Mouse (Mus musculus) heart, embryonic 14.5 days (tissue): Measurements from ENCODE around the gene Myf6. TPM values are rescaled to one million over a fixed set of nuclear protein-coding genes. Genes with fewer than 3 reads are reported as not detected.

Experiments used
- ATAC-seq: fragments of 200-750 bp; cut with Nextera tagmentation; 2 replicates; pipeline ENCODE4 v1.8.0; 2017; ENCODE audit warnings: low read depth, moderate TSS enrichment; ENCODE audit not compliant: insufficient number of reproducible peaks, insufficient read depth, low FRiP score
- H3K27ac ChIP-seq, 2 experiments: fragments of 200-500 bp in 1 of 2; fragments of 300-500 bp in 1 of 2; sonication (generic) in 1 of 2; replicated peaks in 1 of 2; 2 replicates each; pipeline ENCODE4 v1.5.1; 2012 to 2014; ENCODE audit warnings: low read depth in 2 of 2, low read length in 2 of 2, control low read depth in 1 of 2, mild to moderate bottlenecking in 1 of 2, mixed read lengths in 1 of 2; ENCODE audit not compliant: control insufficient read depth in 1 of 2, insufficient read depth in 1 of 2
- H3K27me3 ChIP-seq: fragments of 300-500 bp; sonication (generic); 2 replicates; pipeline ENCODE4 v1.6.1; 2014; ENCODE audit warnings: mild to moderate bottlenecking, low read length, control low read depth; ENCODE audit not compliant: control insufficient read depth, insufficient read depth
- H3K36me3 ChIP-seq: fragments of 300-500 bp; sonication (generic); 2 replicates; pipeline ENCODE4 v1.6.1; 2014; ENCODE audit warnings: mild to moderate bottlenecking, control low read depth, low read length, mixed read lengths; ENCODE audit not compliant: control insufficient read depth, insufficient read depth
- H3K4me1 ChIP-seq, 2 experiments: fragments of 200-500 bp in 1 of 2; fragments of 300-500 bp in 1 of 2; sonication (generic) in 1 of 2; 2 replicates each; pipeline ENCODE4 v1.6.1; 2012 to 2014; ENCODE audit warnings: low read length in 2 of 2, control low read depth in 1 of 2, mixed read lengths in 1 of 2; ENCODE audit not compliant: control insufficient read depth in 2 of 2, insufficient read depth in 2 of 2
- H3K4me2 ChIP-seq: fragments of 300-500 bp; sonication (generic); 2 replicates; pipeline ENCODE4 v1.6.1; 2014; ENCODE audit warnings: mild to moderate bottlenecking, low read length
- H3K4me3 ChIP-seq, 2 experiments: fragments of 200-500 bp in 1 of 2; fragments of 300-500 bp in 1 of 2; sonication (generic) in 1 of 2; 2 replicates each; pipeline ENCODE4 v1.5.1; 2012 to 2014; ENCODE audit warnings: low read length in 2 of 2, mild to moderate bottlenecking in 2 of 2, control low read depth in 1 of 2, low read depth in 1 of 2, moderate library complexity in 1 of 2; ENCODE audit not compliant: control insufficient read depth in 1 of 2, insufficient read depth in 1 of 2
- H3K9ac ChIP-seq: fragments of 300-500 bp; sonication (generic); 2 replicates; pipeline ENCODE4 v1.6.1; 2014; ENCODE audit warnings: mild to moderate bottlenecking, low read length
- H3K9me3 ChIP-seq: fragments of 300-500 bp; sonication (generic); 2 replicates; pipeline ENCODE4 v1.6.1; 2016; ENCODE audit warnings: low read length, control low read depth; ENCODE audit not compliant: control insufficient read depth
- WGBS: fragments of 180-500 bp; shearing (Covaris S2); extraction: QIAGEN DNeasy Blood & Tissue Kit; methylation state at CpG from one replicate; pipeline ENCODE4 v1.1.7; 2014; 5-methylcytosine and 5-hydroxymethylcytosine counted together
- polyA plus RNA-seq: library from polyadenylated mRNA; unstranded; fragments of >200 nt; fragmentation: Nextera tagmentation; extraction: Ambion mirVana; gene quantifications from 2 replicates; pipeline ENCODE4 v1.2.1, GENCODE M21; 2014

Myf6 gene
- 0.16 TPM in 1 of 2 replicates, not detected in the other for polyA plus RNA-seq

DNA sequence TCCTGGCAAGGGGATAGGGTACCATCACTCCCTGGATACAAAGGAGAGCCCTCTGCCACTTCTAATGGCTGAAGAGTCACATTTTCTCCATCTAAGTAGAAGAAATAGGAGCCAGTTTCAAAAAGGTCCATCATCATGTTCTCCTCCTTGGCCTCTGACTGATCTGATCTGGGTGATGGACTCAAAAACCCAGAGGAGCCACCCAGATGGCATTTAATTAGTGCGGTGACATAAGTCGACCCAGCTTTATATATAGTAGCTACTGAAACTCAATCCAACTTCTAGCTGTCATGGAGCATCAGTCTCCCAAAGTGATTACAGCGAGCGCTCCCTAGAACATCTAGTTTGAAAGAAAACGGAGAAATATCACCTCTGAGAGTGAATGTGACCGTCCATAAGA lies at the start of gene Myf6:
TSS of gene Myf6 (minus strand) at position 170 of the 400 bp plus-strand sequence.
- peak within 1 kb of the TSS; percentile 29 to 38 for H3K4me3 ChIP-seq
- no peak within 1 kb of the TSS for H3K27ac ChIP-seq
- H3K36me3 ChIP-seq: no peaks in the 10 kb centered on the region
- 84% methylated on average over 6 of the region's 6 CpGs for WGBS
- H3K27me3 ChIP-seq: no peaks in the 10 kb centered on the region
- no peak within 1 kb of the TSS for H3K9ac ChIP-seq
- peaks cover 2 to 5% of the 10 kb centered on the region in 2 experiments; a peak in 1 of 4 replicates for H3K4me1 ChIP-seq
- peak within 1 kb of the TSS; percentile 66 for H3K4me2 ChIP-seq
- no peak for ATAC-seq
- H3K9me3 ChIP-seq: no peaks in the 10 kb centered on the region

GRCm38 (mm10) chr10:107543026-107543425 lies 48.5 kb upstream of the Myf6 start:
- WGBS: 55% methylated on average over 1 of the region's 1 CpGs
- Histone ChIP-seq H3K4me2 (no peak overlapping the region), H3K36me3 (no peaks in the 10 kb centered on the region), H3K9me3 (no peaks in the 10 kb centered on the region), H3K27ac (no peak overlapping the region), H3K4me3 (no peak overlapping the region), H3K4me1 (no peaks in the 10 kb centered on the region; a peak in 1 of 4 replicates), H3K9ac (no peak overlapping the region), H3K27me3 (no peaks in the 10 kb centered on the region)
- ATAC-seq: no peak

DNA sequence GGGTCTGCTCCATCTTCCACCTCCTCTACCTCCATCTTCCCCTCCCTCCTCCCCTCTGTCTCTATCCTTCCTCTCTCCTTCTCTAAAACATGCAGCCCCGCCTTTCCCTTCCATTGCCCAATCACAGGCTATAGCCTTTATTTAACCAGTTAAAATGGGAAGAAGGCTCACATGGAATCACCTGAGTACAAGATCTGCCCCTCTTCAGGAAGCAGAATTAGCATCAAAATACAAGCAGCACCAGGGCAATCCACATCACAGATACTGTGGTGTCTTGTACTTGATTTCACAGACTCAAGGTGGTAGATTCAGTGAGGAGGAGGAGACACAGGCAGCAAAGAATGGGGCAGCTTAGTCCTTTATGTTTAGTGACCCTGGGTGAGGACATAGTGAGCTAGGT lies 34.2 kb upstream of the Myf6 start:
- 55% methylated on average over 1 of the region's 1 CpGs for WGBS
- Histone ChIP-seq H3K36me3 (no peaks in the 10 kb centered on the region), H3K4me1 (no peaks in the 10 kb centered on the region), H3K27me3 (no peaks in the 10 kb centered on the region), H3K9ac (no peak overlapping the region), H3K27ac (no peak overlapping the region), H3K4me3 (no peak overlapping the region), H3K4me2 (no peak overlapping the region), H3K9me3 (no peaks in the 10 kb centered on the region)
- no peak for ATAC-seq

- 73% methylated on average over 5 of the region's 5 CpGs for WGBS
- no peak for ATAC-seq
- H3K9ac ChIP-seq: no peak overlapping the region
- H3K27ac ChIP-seq: no peak overlapping the region
- no peak overlapping the region for H3K4me3 ChIP-seq
- H3K36me3 ChIP-seq: no peaks in the 10 kb centered on the region
- H3K9me3 ChIP-seq: no peaks in the 10 kb centered on the region
- H3K4me2 ChIP-seq: no peak overlapping the region
- H3K27me3 ChIP-seq: no peaks in the 10 kb centered on the region
- no peaks in the 10 kb centered on the region for H3K4me1 ChIP-seq
Observed at GRCm38 (mm10) chr10:107519216-107519615, 24.7 kb upstream of the Myf6 start.

DNA sequence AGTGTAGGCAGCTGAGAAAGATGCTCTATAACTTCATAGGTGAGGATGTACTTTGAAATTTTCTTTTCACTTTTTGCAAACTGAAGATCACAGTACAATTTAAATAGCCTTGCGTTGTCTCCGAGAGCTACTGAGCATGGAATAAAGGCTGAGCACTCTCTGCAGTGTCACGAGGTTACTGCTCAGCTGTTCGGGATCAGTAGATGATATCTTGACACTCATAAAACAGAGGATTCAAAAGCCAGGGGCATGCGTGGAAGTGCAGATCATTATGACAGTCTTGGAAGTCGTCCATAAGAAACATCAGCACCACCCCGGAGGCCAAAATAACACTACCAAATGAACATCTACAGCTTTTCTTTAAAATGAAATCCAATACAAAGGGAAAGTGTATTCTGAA lies 22.1 kb upstream of the Myf6 start:
- WGBS: 64% methylated on average over 7 of the region's 7 CpGs
- Histone ChIP-seq H3K36me3 (no peaks in the 10 kb centered on the region), H3K9me3 (no peaks in the 10 kb centered on the region), H3K27me3 (no peaks in the 10 kb centered on the region), H3K4me3 (no peak overlapping the region), H3K27ac (no peak overlapping the region), H3K4me1 (no peaks in the 10 kb centered on the region), H3K4me2 (no peak overlapping the region), H3K9ac (no peak overlapping the region)
- no peak for ATAC-seq

- no peak overlapping the region for H3K27ac ChIP-seq
- no peak overlapping the region for H3K9ac ChIP-seq
- H3K4me3 ChIP-seq: no peak overlapping the region
- no peaks in the 10 kb centered on the region for H3K4me1 ChIP-seq
- no peak overlapping the region for H3K4me2 ChIP-seq
- no peak for ATAC-seq
- 84% methylated on average over 7 of the region's 7 CpGs for WGBS
- H3K9me3 ChIP-seq: no peaks in the 10 kb centered on the region
- no peaks in the 10 kb centered on the region for H3K36me3 ChIP-seq
- H3K27me3 ChIP-seq: no peaks in the 10 kb centered on the region
Observed at GRCm38 (mm10) chr10:107514735-107515134, 20.2 kb upstream of the Myf6 start.

- Histone ChIP-seq H3K9me3 (no peaks in the 10 kb centered on the region), H3K27ac (no peak overlapping the region), H3K36me3 (no peaks in the 10 kb centered on the region), H3K4me2 (no peak overlapping the region), H3K27me3 (no peaks in the 10 kb centered on the region), H3K4me3 (no peak overlapping the region), H3K4me1 (no peaks in the 10 kb centered on the region), H3K9ac (no peak overlapping the region)
- WGBS: 79% methylated on average over 2 of the region's 2 CpGs
- ATAC-seq: no peak
Observed at GRCm38 (mm10) chr10:107506397-107506796, 11.9 kb upstream of the Myf6 start.

- peaks cover 4 to 5% of the 10 kb centered on the region in 2 experiments; a peak in 3 of 4 replicates for H3K4me1 ChIP-seq
- ATAC-seq: no peak
- H3K9ac ChIP-seq: no peak overlapping the region
- H3K27ac ChIP-seq: no peak overlapping the region
- H3K9me3 ChIP-seq: no peaks in the 10 kb centered on the region
- H3K27me3 ChIP-seq: no peaks in the 10 kb centered on the region
- H3K4me2 ChIP-seq: no peak overlapping the region
- 67% methylated on average over 4 of the region's 4 CpGs for WGBS
- no peak overlapping the region for H3K4me3 ChIP-seq
- H3K36me3 ChIP-seq: no peaks in the 10 kb centered on the region
Observed at GRCm38 (mm10) chr10:107503430-107503829, 8.9 kb upstream of the Myf6 start.
